Mouse (Mus musculus) liver, embryonic 14.5 days (tissue): ENCODE measurements around the gene Tmem50b. TPM values are rescaled to one million over a fixed set of nuclear protein-coding genes. Genes with fewer than 3 reads are reported as not detected.
A peak's percentile ranks its signal among the peaks of the same experiment; 100 is the strongest.

Experiments
- ATAC-seq: fragments of 200-750 bp; cut with Nextera tagmentation; 2 replicates; pipeline ENCODE4 v1.8.0; 2017; ENCODE audit warnings: moderate number of reproducible peaks, mild to moderate bottlenecking, moderate library complexity; ENCODE audit not compliant: insufficient read depth
- DNase-seq, 3 experiments: peaks; one replicate each; pipeline ENCODE4 v3.0.0-alpha.2; 2012 to 2013; ENCODE audit warnings: low read depth in 3 of 3, low spot score in 3 of 3
- H3K27ac ChIP-seq: fragments of 300-500 bp; sonication (generic); 2 replicates; pipeline ENCODE4 v1.5.1; 2014; ENCODE audit warnings: moderate library complexity, mild to moderate bottlenecking, control low read depth, inconsistent platforms
- H3K27me3 ChIP-seq: fragments of 300-500 bp; sonication (generic); 2 replicates; pipeline ENCODE4 v1.6.1; 2014; ENCODE audit warnings: mild to moderate bottlenecking, low read length, moderate library complexity; ENCODE audit not compliant: control insufficient read depth, insufficient read depth
- H3K36me3 ChIP-seq: fragments of 300-500 bp; sonication (generic); replicated peaks from 2 replicates; pipeline ENCODE4 v1.6.1; 2014; ENCODE audit warnings: low read depth; ENCODE audit not compliant: control insufficient read depth, insufficient read depth
- H3K4me1 ChIP-seq, 2 experiments: fragments of 200-500 bp in 1 of 2; fragments of 300-500 bp in 1 of 2; sonication (generic) in 1 of 2; replicated peaks; 2 replicates each; pipeline ENCODE4 v1.6.1; 2012 to 2014; ENCODE audit warnings: antibody characterized with exemption in 1 of 2, inconsistent platforms in 1 of 2, low read length in 1 of 2; ENCODE audit not compliant: control insufficient read depth in 2 of 2, insufficient read depth in 2 of 2
- H3K4me2 ChIP-seq: fragments of 300-500 bp; sonication (generic); 2 replicates; pipeline ENCODE4 v1.6.1; 2014; ENCODE audit warnings: low read depth, mild to moderate bottlenecking, control low read depth, moderate library complexity
- H3K4me3 ChIP-seq, 2 experiments: fragments of 200-500 bp in 1 of 2; fragments of 300-500 bp in 1 of 2; sonication (generic) in 1 of 2; 2 replicates each; pipeline ENCODE4 v1.5.1; 2012 to 2014; ENCODE audit warnings: low read depth in 2 of 2, low read length in 2 of 2, mild to moderate bottlenecking in 2 of 2, control low read depth in 1 of 2, inconsistent platforms in 1 of 2, moderate library complexity in 1 of 2; ENCODE audit not compliant: insufficient read depth in 1 of 2
- H3K9ac ChIP-seq: fragments of 300-500 bp; sonication (generic); replicated peaks from 2 replicates; pipeline ENCODE4 v1.6.1; 2014; ENCODE audit warnings: mild to moderate bottlenecking, control low read depth, moderate library complexity
- H3K9me3 ChIP-seq: fragments of 300-500 bp; sonication (generic); 2 replicates; pipeline ENCODE4 v1.6.1; 2016; ENCODE audit warnings: low read length, mixed read lengths; ENCODE audit not compliant: control insufficient read depth
- CTCF ChIP-seq: IDR thresholded peaks from 2 replicates; pipeline ENCODE4 v1.5.1; 2016; ENCODE audit warnings: antibody characterized with exemption, low read depth, control low read depth
- EP300 ChIP-seq: IDR thresholded peaks from 2 replicates; pipeline ENCODE4 v1.6.1; 2016; ENCODE audit warnings: antibody characterized with exemption, low read depth
- WGBS: fragments of 180-500 bp; shearing (Covaris S2); extraction: QIAGEN DNeasy Blood & Tissue Kit; methylation state at CpG from one replicate; pipeline ENCODE4 v1.1.7; 2014; ENCODE audit not compliant: insufficient replicate concordance; 5-methylcytosine and 5-hydroxymethylcytosine counted together
- polyA plus RNA-seq, 2 experiments: library from polyadenylated mRNA; depleted of rRNA in 1 of 2; stranded (reverse) in 1 of 2; unstranded in 1 of 2; fragments of >200 nt; fragmentation: Nextera tagmentation in 1 of 2; extraction: Ambion mirVana in 1 of 2; gene quantifications; 2 replicates each; pipeline versions ENCODE4 v1.2.1 to v1.2.3; 2012 to 2014

Tmem50b gene
- polyA plus RNA-seq, 2 experiments: 2.8 to 5.0 TPM

DNA sequence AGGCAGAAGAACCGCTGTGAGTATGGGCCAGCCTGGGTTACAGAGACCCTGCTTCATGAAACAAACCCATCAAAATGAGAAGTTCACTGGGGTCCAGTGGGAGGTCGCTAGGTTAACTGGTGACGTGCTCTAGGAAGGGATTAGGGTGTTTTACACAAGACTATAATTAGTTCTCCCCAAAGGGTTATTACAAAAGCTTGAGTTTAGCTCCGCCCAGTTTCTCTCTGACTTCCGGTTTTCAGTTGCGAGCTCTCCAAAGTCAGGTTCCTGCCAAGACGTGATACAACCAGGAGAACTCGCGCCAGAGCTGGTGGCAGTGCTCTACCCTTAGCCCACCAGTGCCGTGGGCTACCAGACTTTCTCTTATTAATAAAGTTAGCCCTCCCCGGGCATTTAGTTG is 13.6 kb upstream of the Tmem50b start:
- Histone ChIP-seq H3K4me1 (no peaks in the 10 kb centered on the region), H3K36me3 (no peaks in the 10 kb centered on the region), H3K9me3 (no peaks in the 10 kb centered on the region), H3K4me3 (no peak overlapping the region), H3K27me3 (no peaks in the 10 kb centered on the region), H3K4me2 (no peak overlapping the region), H3K9ac (no peak overlapping the region), H3K27ac (no peak overlapping the region)
- TF ChIP-seq CTCF: no peak
- no peak for TF ChIP-seq EP300
- ATAC-seq (no peak), DNase-seq (peak in 1 of 3 experiments; percentile 15)
- 49% methylated on average over 11 of the region's 11 CpGs for WGBS

GRCm38 (mm10) chr16:91609501-91610245 is 12.1 kb upstream of the Tmem50b start:
- no peak overlapping the region for H3K9ac ChIP-seq
- H3K36me3 ChIP-seq: no peaks in the 10 kb centered on the region
- H3K27ac ChIP-seq: no peak overlapping the region
- H3K4me2 ChIP-seq: no peak overlapping the region
- no peaks in the 10 kb centered on the region for H3K9me3 ChIP-seq
- 57% methylated on average over 9 of the region's 9 CpGs for WGBS
- no peak for ATAC-seq
- TF ChIP-seq EP300: no peak
- no peak for TF ChIP-seq CTCF
- no peak for DNase-seq
- no peak overlapping the region for H3K4me3 ChIP-seq
- no peaks in the 10 kb centered on the region for H3K27me3 ChIP-seq
- no peaks in the 10 kb centered on the region for H3K4me1 ChIP-seq

- no peak overlapping the region for H3K9ac ChIP-seq
- no peak overlapping the region for H3K4me3 ChIP-seq
- ATAC-seq: no peak
- TF ChIP-seq EP300 (no peak), CTCF (no peak)
- 57% methylated on average over 8 of the region's 8 CpGs for WGBS
- no peaks in the 10 kb centered on the region for H3K36me3 ChIP-seq
- no peaks in the 10 kb centered on the region for H3K27me3 ChIP-seq
- no peak overlapping the region for H3K27ac ChIP-seq
- no peak overlapping the region for H3K4me2 ChIP-seq
- DNase-seq: no peak
- no peaks in the 10 kb centered on the region for H3K9me3 ChIP-seq
- H3K4me1 ChIP-seq: no peaks in the 10 kb centered on the region
Measured at GRCm38 (mm10) chr16:91606958-91607357, 9.4 kb upstream of the Tmem50b start.

- no peak for TF ChIP-seq CTCF
- no peak for TF ChIP-seq EP300
- WGBS: 72% methylated on average over 6 of the region's 6 CpGs
- Histone ChIP-seq H3K4me2 (no peak overlapping the region), H3K27ac (no peak overlapping the region), H3K9ac (no peak overlapping the region), H3K27me3 (no peaks in the 10 kb centered on the region), H3K4me3 (no peak overlapping the region), H3K9me3 (no peaks in the 10 kb centered on the region), H3K36me3 (no peaks in the 10 kb centered on the region), H3K4me1 (peaks cover 0 to 7% of the 10 kb centered on the region in 2 experiments; a peak in 1 of 4 replicates)
- DNase-seq (no peak), ATAC-seq (no peak)
Measured at GRCm38 (mm10) chr16:91605156-91605555, 7.6 kb upstream of the Tmem50b start.

GRCm38 (mm10) chr16:91601693-91602092 is 4.1 kb upstream of the Tmem50b start:
- WGBS: 51% methylated on average over 9 of the region's 9 CpGs

More at GRCm38 (mm10) chr16:91601693-91602092, 4.1 kb upstream of the Tmem50b start:
- Histone ChIP-seq H3K9me3 (no peaks in the 10 kb centered on the region), H3K4me1 (peaks cover 6 to 13% of the 10 kb centered on the region in 2 experiments), H3K36me3 (no peaks in the 10 kb centered on the region), H3K4me2 (no peak overlapping the region), H3K27ac (no peak overlapping the region), H3K4me3 (no peak overlapping the region), H3K9ac (no peak overlapping the region), H3K27me3 (peaks cover 6% of the 10 kb centered on the region)
- ATAC-seq: no peak
- TF ChIP-seq EP300 (no peak), CTCF (no peak)
- DNase-seq: no peak
